Mouse (Mus musculus) forebrain, embryonic 11.5 days (tissue): ENCODE measurements at regions not wholly inside any gene's neighbourhood (a gene's known extent, or its start where the extent isn't known, plus 50 kb on each side); places are given as distances from the start of the nearest gene placed in this dataset.

Source experiments
- ATAC-seq: fragments of 200-750 bp; cut with Nextera tagmentation; replicated peaks from 2 replicates; pipeline ENCODE4 v1.8.0; 2017; ENCODE audit warnings: moderate TSS enrichment; ENCODE audit not compliant: low FRiP score
- DNase-seq: peaks from one replicate; pipeline ENCODE4 v3.0.0-alpha.2; 2017; ENCODE audit warnings: low spot score
- H3K27ac ChIP-seq: fragments of 300-500 bp; sonication (generic); 2 replicates; pipeline ENCODE4 v1.5.1; 2014; ENCODE audit warnings: low read depth, low read length
- H3K27me3 ChIP-seq: fragments of 300-500 bp; sonication (generic); 2 replicates; pipeline ENCODE4 v1.6.1; 2014; ENCODE audit warnings: mild to moderate bottlenecking, low read length, mixed read lengths; ENCODE audit not compliant: control insufficient read depth, insufficient read depth
- H3K36me3 ChIP-seq: fragments of 300-500 bp; sonication (generic); 2 replicates; pipeline ENCODE4 v1.6.1; 2014; ENCODE audit warnings: mild to moderate bottlenecking, low read length, moderate library complexity, mixed read lengths; ENCODE audit not compliant: control insufficient read depth, insufficient read depth
- H3K4me1 ChIP-seq: fragments of 300-500 bp; sonication (generic); replicated peaks from 2 replicates; pipeline ENCODE4 v1.6.1; 2014; ENCODE audit warnings: low read length, mixed read lengths; ENCODE audit not compliant: control insufficient read depth, insufficient read depth
- H3K4me2 ChIP-seq: fragments of 300-500 bp; sonication (generic); 2 replicates; pipeline ENCODE4 v1.6.1; 2014; ENCODE audit warnings: low read depth, mild to moderate bottlenecking, low read length, moderate library complexity, mixed read lengths; ENCODE audit not compliant: severe bottlenecking
- H3K4me3 ChIP-seq: fragments of 300-500 bp; sonication (generic); 2 replicates; pipeline ENCODE4 v1.5.1; 2014; ENCODE audit warnings: low read depth, low read length
- H3K9ac ChIP-seq: fragments of 300-500 bp; sonication (generic); 2 replicates; pipeline ENCODE4 v1.6.1; 2014; ENCODE audit warnings: low read length
- H3K9me3 ChIP-seq: fragments of 300-500 bp; sonication (generic); 2 replicates; pipeline ENCODE4 v1.6.1; 2016; ENCODE audit warnings: low read length, mixed read lengths; ENCODE audit not compliant: control insufficient read depth
- WGBS: fragments of 180-500 bp; shearing (Covaris S2); extraction: QIAGEN DNeasy Blood & Tissue Kit; methylation state at CpG from one replicate; pipeline ENCODE4 v1.1.7; 2014; 5-methylcytosine and 5-hydroxymethylcytosine counted together

DNA sequence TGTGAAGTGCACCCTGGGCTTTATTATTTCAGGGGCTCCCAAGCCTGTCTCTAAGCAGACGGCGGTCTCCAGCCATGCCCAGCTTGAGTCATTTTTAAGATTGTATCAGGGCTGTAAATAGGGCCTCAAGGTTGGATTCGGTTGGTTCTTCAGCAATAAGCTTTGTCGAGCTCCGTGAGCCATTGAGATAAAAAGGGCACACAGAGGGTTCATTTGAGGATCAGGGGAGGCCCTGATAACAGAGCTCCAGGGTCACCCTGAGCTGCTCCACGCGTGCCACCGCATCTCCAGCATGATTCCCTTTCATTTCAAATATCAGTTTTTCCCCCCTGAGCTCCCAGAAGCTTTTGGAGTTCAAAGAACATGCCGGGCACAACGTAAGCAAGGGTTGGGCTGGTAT lies 154.1 kb upstream of the Tcerg1l start:
- no peak overlapping the region for H3K4me2 ChIP-seq
- no peak overlapping the region for H3K9ac ChIP-seq
- no peak overlapping the region for H3K27ac ChIP-seq
- ATAC-seq (no peak), DNase-seq (no peak)
- H3K4me1 ChIP-seq: no peaks in the 10 kb centered on the region; the same call in 1 of the 2 replicates
- 87% methylated on average over 10 of the region's 10 CpGs for whole genome bisulfite sequencing
- H3K4me3 ChIP-seq: no peak overlapping the region
- no peaks in the 10 kb centered on the region for H3K36me3 ChIP-seq
- no peaks in the 10 kb centered on the region for H3K27me3 ChIP-seq
- H3K9me3 ChIP-seq: no peaks in the 10 kb centered on the region

DNA sequence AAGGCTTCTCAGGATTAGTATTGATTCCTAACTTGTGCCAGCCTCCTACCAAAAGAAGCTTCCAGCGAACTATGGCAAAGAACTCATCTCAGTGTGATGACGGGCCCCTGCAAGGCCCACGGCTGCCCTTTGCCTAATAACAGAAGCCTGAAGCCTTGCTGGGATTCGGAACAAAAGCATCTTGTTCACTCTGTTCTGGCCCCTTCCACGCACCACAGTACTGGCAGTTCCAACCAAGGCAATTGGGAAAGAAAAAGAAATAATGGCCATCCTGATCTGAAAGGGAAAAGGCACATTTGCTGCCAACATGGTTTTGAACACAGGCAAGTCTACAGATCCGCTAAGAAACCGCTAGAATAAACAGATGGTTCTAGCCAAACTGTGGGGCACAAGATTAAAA lies 150.4 kb upstream of the Tcerg1l start:
- Histone ChIP-seq H3K9me3 (no peaks in the 10 kb centered on the region), H3K36me3 (no peaks in the 10 kb centered on the region), H3K4me3 (no peak overlapping the region), H3K4me1 (no peaks in the 10 kb centered on the region; the same call in 1 of the 2 replicates), H3K27ac (no peak overlapping the region), H3K4me2 (no peak overlapping the region), H3K9ac (no peak overlapping the region), H3K27me3 (no peaks in the 10 kb centered on the region)
- 74% methylated on average over 7 of the region's 7 CpGs for WGBS
- ATAC-seq (no peak), DNase-seq (no peak)

DNA sequence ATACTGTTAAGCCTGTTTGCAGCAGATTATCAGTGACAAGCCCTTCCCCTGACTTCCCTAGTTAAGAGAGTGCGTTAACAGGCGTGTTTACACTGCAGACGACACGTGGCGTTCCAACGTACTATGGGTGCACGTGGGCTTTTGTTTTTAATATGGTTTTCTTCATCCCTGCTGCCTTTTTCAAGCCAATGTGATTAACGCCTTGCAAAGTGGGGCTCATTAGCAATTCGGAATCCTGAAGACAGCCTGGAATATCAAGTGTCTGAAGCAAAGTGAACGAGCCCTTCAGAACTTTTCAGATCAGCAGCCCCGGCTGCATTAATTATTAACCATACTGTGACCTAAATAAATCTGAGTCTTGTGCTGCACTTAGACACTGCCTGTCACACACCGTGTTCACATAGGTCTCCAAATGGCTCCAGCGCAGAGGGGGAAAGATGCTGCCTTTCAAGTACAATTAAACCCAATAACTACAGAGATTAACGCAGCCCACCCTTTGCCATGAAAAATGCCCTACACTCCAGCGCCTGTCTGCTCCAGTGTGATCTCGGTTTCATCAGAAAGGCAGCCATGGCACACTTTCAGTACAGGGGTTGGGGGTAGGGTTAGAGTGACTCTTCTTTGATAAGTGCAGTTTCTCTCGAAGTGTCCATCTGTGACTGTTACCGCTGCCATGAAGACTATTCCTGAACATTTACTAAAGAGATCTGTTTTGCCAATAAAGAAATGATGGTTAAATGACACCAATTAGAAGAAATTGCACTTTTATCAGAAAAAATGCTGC lies 140.7 kb upstream of the Tcerg1l start:
- no peak for ATAC-seq
- DNase-seq: no peak

DNA sequence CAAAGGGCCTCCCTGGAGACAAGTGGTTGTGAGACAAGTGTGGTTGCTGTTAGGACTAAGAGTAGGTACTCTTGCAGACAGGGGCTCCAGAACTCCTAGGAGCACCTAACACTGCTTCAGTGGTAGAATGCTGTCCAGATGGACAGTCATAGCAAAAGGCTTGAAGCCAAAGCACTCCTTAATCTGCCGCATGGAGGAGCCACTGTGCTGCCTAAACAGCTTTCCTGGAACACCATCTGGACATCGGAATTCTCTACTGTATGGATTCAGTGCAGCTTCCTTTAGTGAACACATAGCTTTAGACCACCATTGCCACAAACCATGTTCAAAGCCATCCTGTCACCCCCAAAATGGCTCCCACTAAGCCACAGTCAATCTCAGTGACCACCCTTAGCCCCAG lies 128.6 kb upstream of the Tcerg1l start:
- H3K27ac ChIP-seq: no peak overlapping the region
- H3K4me3 ChIP-seq: no peak overlapping the region
- no peak overlapping the region for H3K9ac ChIP-seq
- no peaks in the 10 kb centered on the region for H3K27me3 ChIP-seq
- DNase-seq (no peak), ATAC-seq (no peak)
- 95% methylated on average over 2 of the region's 2 CpGs for WGBS
- no peaks in the 10 kb centered on the region for H3K4me1 ChIP-seq
- H3K36me3 ChIP-seq: no peaks in the 10 kb centered on the region
- H3K4me2 ChIP-seq: no peak overlapping the region
- H3K9me3 ChIP-seq: no peaks in the 10 kb centered on the region

More for the DNA sequence above, 140.7 kb upstream of the Tcerg1l start:
- no peak overlapping the region for H3K27ac ChIP-seq
- 68% methylated on average over 18 of the region's 18 CpGs for whole genome bisulfite sequencing
- H3K4me1 ChIP-seq: no peaks in the 10 kb centered on the region
- no peaks in the 10 kb centered on the region for H3K9me3 ChIP-seq
- H3K36me3 ChIP-seq: no peaks in the 10 kb centered on the region
- no peak overlapping the region for H3K9ac ChIP-seq
- H3K4me3 ChIP-seq: no peak overlapping the region
- no peak overlapping the region for H3K4me2 ChIP-seq
- H3K27me3 ChIP-seq: no peaks in the 10 kb centered on the region

DNA sequence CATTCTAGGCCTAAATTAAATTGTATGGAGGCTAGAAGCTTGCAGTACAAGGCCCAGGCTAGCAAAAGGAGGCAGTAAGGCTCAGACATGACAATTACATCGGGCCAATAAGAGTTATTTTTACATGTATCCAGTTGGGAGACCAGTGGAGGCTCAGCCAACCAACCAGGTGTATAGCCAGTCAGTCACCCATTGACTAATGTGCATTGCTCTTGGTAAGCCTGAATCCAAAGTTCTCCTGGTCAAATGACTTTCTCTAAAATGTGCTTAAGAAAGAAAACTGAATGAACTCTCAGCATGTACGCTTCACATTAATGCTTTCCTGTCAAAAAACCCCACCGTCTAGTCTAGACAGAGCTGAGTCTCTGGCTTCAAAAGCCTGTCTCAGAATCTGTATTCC lies 127.4 kb upstream of the Tcerg1l start:
- ATAC-seq: no peak
- H3K27me3 ChIP-seq: no peaks in the 10 kb centered on the region
- DNase-seq: no peak
- no peaks in the 10 kb centered on the region for H3K4me1 ChIP-seq
- no peak overlapping the region for H3K27ac ChIP-seq
- no peaks in the 10 kb centered on the region for H3K9me3 ChIP-seq
- no peak overlapping the region for H3K4me3 ChIP-seq
- H3K4me2 ChIP-seq: no peak overlapping the region
- no peak overlapping the region for H3K9ac ChIP-seq
- WGBS: 91% methylated on average over 3 of the region's 3 CpGs
- no peaks in the 10 kb centered on the region for H3K36me3 ChIP-seq

DNA sequence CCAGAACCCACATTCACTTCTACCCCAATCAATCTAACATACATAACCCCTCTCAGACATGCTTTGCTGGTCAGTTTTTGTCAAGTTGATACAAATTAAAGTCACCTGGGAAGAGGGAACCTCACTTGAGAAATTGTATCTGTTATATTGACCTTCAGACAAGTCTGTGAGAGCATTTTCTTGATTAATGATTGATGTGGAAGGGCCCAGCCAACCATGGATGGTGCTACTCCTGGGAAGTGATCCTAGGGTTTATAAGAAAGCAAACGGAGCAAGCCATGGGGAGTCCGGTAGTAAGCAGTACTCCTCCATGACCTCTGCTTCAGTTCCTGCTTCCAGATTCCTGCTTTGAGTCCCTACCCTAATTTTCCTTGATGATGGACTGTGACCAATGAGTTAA lies 116.6 kb upstream of the Tcerg1l start:
- Histone ChIP-seq H3K36me3 (no peaks in the 10 kb centered on the region), H3K27ac (no peak overlapping the region), H3K4me1 (no peaks in the 10 kb centered on the region), H3K27me3 (no peaks in the 10 kb centered on the region), H3K9ac (no peak overlapping the region), H3K4me2 (no peak overlapping the region), H3K9me3 (no peaks in the 10 kb centered on the region), H3K4me3 (no peak overlapping the region)
- DNase-seq: no peak
- 76% methylated on average over 2 of the region's 2 CpGs for WGBS
- ATAC-seq: no peak

DNA sequence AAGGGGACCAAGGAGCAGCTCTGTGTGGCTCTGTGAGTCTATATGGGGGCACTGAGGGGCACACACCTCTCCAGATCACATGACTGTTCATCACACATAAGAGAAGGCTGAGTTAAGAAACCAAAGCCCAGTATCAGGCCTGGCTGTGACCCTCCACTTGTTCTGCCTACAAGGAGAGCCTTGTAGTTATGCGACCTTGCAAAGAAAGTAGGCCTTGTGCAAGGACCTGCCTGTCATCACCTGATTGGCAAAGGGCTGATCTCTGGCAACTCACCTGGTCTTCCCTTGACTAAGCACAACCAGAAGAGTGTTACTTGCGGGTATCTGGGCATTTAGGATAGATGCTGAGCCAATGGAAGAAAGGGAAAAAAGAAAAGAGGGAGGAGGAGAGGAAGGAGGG lies 107.7 kb upstream of the Tcerg1l start:
- no peak for ATAC-seq
- Histone ChIP-seq H3K36me3 (no peaks in the 10 kb centered on the region), H3K27ac (no peak overlapping the region), H3K4me2 (no peak overlapping the region), H3K4me3 (no peak overlapping the region), H3K9ac (no peak overlapping the region), H3K9me3 (no peaks in the 10 kb centered on the region; the same call in 1 of the 2 replicates), H3K27me3 (no peaks in the 10 kb centered on the region), H3K4me1 (no peaks in the 10 kb centered on the region)
- WGBS: 86% methylated on average over 2 of the region's 2 CpGs
- no peak for DNase-seq

DNA sequence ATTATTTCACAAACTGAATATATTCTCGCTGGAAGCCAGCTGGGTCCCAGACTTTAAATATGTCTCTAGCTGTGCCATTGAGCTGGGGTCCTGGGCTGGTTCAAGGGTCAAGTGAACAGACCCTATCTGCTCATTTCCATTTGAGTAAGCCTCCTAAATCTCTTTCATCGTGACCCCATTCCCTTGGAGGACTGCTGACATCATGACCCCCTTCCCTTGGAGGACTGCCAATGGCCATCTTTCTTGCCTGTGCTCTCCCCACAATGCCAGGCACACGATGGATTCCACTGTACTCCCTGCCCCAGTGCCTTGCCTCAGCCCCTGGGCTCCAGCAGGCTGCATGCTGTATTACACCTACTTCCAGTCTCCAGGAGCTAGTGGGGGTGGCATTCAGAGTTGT lies 106.5 kb upstream of the Tcerg1l start:
- Histone ChIP-seq H3K27ac (no peak overlapping the region), H3K4me1 (no peaks in the 10 kb centered on the region), H3K36me3 (no peaks in the 10 kb centered on the region), H3K4me3 (no peak overlapping the region), H3K9ac (no peak overlapping the region), H3K4me2 (no peak overlapping the region), H3K27me3 (no peaks in the 10 kb centered on the region), H3K9me3 (no peaks in the 10 kb centered on the region; the same call in 1 of the 2 replicates)
- 42% methylated on average over 3 of the region's 3 CpGs for WGBS
- DNase-seq (no peak), ATAC-seq (no peak)

DNA sequence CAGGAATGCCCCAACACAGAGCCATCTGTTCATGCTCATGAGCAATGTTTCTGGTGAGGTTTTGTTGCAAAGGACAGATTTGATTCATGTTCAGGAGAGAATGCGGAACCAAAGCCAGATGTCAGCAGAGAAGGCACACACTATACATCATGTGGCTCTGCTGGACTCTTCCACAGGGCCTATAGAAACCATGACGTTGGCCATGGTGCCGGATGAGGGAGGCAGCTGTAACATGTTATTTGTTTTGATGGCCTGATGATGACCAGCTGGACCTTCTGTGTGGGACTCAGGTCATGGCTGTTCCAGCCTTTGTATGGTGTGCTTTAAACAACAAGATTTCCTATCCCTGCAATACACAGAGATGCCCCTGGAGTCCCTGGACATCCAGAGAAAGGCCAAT lies 105.5 kb upstream of the Tcerg1l start:
- ATAC-seq (no peak), DNase-seq (no peak)
- Histone ChIP-seq H3K27me3 (no peaks in the 10 kb centered on the region), H3K9me3 (no peaks in the 10 kb centered on the region; the same call in 1 of the 2 replicates), H3K4me2 (no peak overlapping the region), H3K36me3 (no peaks in the 10 kb centered on the region), H3K27ac (no peak overlapping the region), H3K4me1 (no peaks in the 10 kb centered on the region), H3K9ac (no peak overlapping the region), H3K4me3 (no peak overlapping the region)
- 91% methylated on average over 3 of the region's 3 CpGs for WGBS
